Mouse (Mus musculus): Measurements from ENCODE around the gene Ajap1. TPM values are rescaled to one million over a fixed set of nuclear protein-coding genes. Genes with fewer than 3 reads are reported as not detected.

Ajap1 gene
- polyA plus RNA-seq, 1 experiment from 2014 or later = 0.10 TPM

DNA sequence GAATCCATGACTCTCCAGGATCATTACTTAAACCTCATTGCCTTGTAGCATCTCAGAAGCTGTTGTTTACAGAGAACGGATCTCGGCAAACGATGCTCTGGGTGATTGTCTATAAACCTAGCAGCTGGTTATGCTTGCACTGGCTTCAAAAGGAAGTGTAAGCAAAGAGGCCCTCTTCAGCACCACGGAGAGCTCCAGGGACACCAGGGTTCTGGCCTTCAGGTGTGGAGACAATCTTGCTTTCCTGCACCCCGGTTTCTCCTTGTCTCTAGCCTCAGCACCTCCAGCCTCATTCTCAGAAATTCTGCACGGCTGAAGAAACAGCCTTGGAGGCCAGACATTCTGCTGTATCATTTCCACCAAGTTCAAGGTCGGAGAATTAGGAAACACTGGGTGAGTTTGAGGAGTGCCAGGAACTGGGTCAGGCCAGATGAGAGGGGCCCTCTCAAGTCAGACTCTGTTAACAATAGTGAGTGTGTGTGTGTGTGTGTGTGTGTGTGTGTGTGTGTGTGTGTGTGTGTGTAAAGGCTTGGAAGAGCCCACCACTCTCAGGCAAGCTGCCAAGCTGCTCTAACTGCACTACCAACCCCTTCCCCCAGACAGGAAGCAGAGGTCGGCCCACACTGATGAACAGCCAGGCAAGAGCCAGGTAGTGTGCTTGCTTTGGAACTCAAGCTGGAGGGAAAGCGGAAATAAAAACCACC is 124.9 kb downstream of the Ajap1 start:
- Histone ChIP-seq H3K27ac (ENCODE audit: poor library complexity, severe bottlenecking) (no peak overlapping the region), H3K27me3 (replicated peaks) (peaks cover 11% of the 10 kb centered on the region; the same call in 1 of the 2 replicates), H3K36me3 (no peaks in the 10 kb centered on the region), H3K4me1 (replicated peaks) (no peaks in the 10 kb centered on the region), H3K9ac (no peak overlapping the region), H3K4me3 (no peak overlapping the region), H3K9me3 (replicated peaks) (no peaks in the 10 kb centered on the region), H3K4me2 (no peak overlapping the region)
- 43% methylated on average over 9 of the region's 9 CpGs for WGBS
- peak; percentile 55; the same call in 1 of the 2 replicates for ATAC-seq (ENCODE audit: insufficient number of reproducible peaks, low FRiP score)

DNA sequence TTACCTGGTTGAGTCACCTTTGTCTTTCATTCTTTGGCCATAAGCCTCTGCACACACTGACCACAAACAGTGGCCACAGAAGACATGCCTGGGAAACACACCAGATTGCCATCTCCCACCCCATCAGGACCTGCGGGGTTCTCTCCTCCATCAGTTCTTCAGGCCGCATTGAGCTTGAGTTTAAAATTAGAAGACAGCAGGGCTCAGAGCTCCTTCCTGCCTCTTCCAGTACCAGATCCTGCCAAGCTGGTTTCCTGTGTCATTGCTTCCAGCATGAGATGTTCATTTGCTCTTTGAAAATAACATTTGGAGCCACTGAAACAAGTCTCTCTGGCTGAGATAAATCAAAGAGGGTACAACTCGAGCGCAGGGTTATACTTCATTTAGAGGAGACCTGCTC is 126.4 kb downstream of the Ajap1 start:
- 82% methylated on average over 4 of the region's 4 CpGs for WGBS
- no peak overlapping the region for H3K27ac ChIP-seq (ENCODE audit: poor library complexity, severe bottlenecking)
- no peak for ATAC-seq (ENCODE audit: insufficient number of reproducible peaks, low FRiP score)
- no peaks in the 10 kb centered on the region for H3K4me1 ChIP-seq (replicated peaks)
- no peaks in the 10 kb centered on the region for H3K36me3 ChIP-seq
- H3K9ac ChIP-seq = no peak overlapping the region
- peaks cover 1% of the 10 kb centered on the region; the same call in 1 of the 2 replicates for H3K27me3 ChIP-seq (replicated peaks)
- no peak overlapping the region for H3K4me2 ChIP-seq
- no peak overlapping the region for H3K4me3 ChIP-seq
- no peaks in the 10 kb centered on the region for H3K9me3 ChIP-seq (replicated peaks)

GRCm38 (mm10) chr4:153344999-153345398 is 137.6 kb downstream of the Ajap1 start:
- 93% methylated on average over 3 of the region's 3 CpGs for WGBS

DNA sequence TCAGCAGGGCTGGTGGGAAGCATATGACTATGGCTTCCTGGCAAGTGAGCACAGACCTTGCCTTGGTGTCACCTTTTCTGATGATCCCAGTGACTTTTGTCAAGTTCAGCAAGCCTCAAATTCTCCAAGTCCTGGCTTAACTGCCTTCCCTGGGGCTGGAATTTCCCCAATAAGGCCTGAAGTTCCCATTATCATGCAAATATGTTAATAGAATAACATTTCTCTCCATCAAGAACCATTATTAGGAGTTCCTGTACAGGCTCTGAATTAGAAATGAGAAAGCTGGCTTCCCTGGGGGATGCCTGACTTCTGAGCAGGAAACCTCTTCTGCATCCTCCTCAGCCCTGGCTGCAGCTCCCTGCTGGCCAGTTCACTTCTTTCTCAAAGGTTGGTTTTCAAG is 141.7 kb downstream of the Ajap1 start:
- no peak for ATAC-seq (ENCODE audit: insufficient number of reproducible peaks, low FRiP score)
- Histone ChIP-seq H3K27ac (ENCODE audit: poor library complexity, severe bottlenecking) (no peak overlapping the region), H3K4me3 (no peak overlapping the region), H3K4me1 (replicated peaks) (no peaks in the 10 kb centered on the region), H3K4me2 (no peak overlapping the region), H3K27me3 (replicated peaks) (no peaks in the 10 kb centered on the region), H3K9ac (no peak overlapping the region), H3K9me3 (replicated peaks) (peaks cover 4% of the 10 kb centered on the region; the same call in 1 of the 2 replicates), H3K36me3 (no peaks in the 10 kb centered on the region)

More at GRCm38 (mm10) chr4:153344999-153345398, 137.6 kb downstream of the Ajap1 start:
- Histone ChIP-seq H3K4me2 (no peak overlapping the region), H3K9ac (no peak overlapping the region), H3K27me3 (replicated peaks) (no peaks in the 10 kb centered on the region), H3K27ac (ENCODE audit: poor library complexity, severe bottlenecking) (no peak overlapping the region), H3K4me3 (no peak overlapping the region), H3K9me3 (replicated peaks) (peaks cover 9% of the 10 kb centered on the region; the same call in 1 of the 2 replicates), H3K4me1 (replicated peaks) (no peaks in the 10 kb centered on the region), H3K36me3 (no peaks in the 10 kb centered on the region)
- ATAC-seq (ENCODE audit: insufficient number of reproducible peaks, low FRiP score) = no peak

DNA sequence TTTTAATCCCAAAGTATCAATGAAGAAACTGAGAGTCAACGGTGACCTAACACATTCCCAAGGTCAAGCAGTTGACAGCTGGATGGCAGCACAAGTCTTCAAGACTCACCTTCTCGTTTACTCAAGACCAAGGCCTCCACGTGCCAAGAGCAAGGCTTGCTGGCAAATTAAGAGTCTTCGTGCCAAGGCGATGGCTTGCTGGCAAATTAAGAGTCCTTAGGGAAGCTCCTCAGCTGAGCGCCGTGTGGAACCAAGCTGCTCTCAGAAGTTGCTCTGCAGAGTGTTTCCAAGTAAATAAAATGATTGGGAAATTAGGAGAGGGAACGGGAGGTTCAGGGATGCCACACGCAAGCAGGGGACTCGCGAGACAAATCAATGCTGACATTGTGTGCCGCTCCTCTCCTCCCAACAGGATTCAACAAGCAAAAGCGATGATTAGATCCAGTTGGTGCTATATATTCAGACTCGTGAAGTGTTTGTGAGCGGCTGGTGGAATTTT is 147.3 kb downstream of the Ajap1 start:
- ATAC-seq (ENCODE audit: insufficient number of reproducible peaks, low FRiP score) = no peak
- Histone ChIP-seq H3K4me3 (no peak overlapping the region), H3K4me2 (no peak overlapping the region), H3K27me3 (replicated peaks) (no peaks in the 10 kb centered on the region), H3K9me3 (replicated peaks) (no peaks in the 10 kb centered on the region), H3K4me1 (replicated peaks) (no peaks in the 10 kb centered on the region), H3K27ac (ENCODE audit: poor library complexity, severe bottlenecking) (no peak overlapping the region), H3K9ac (no peak overlapping the region), H3K36me3 (no peaks in the 10 kb centered on the region)
- 81% methylated on average over 15 of the region's 15 CpGs for WGBS

GRCm38 (mm10) chr4:153327809-153328208 is 154.8 kb downstream of the Ajap1 start:
- H3K4me1 ChIP-seq (replicated peaks) = peaks cover 8% of the 10 kb centered on the region; the same call in 1 of the 2 replicates
- no peaks in the 10 kb centered on the region for H3K9me3 ChIP-seq (replicated peaks)
- H3K4me3 ChIP-seq = no peak overlapping the region
- no peaks in the 10 kb centered on the region for H3K36me3 ChIP-seq
- H3K27me3 ChIP-seq (replicated peaks) = 0 out of 2 replicates have a peak, but pooled peaks cover 4% of the 10 kb centered on the region
- no peak overlapping the region for H3K27ac ChIP-seq (ENCODE audit: poor library complexity, severe bottlenecking)
- H3K9ac ChIP-seq = no peak overlapping the region
- WGBS = 71% methylated on average over 10 of the region's 10 CpGs
- ATAC-seq (ENCODE audit: insufficient number of reproducible peaks, low FRiP score) = no peak
- H3K4me2 ChIP-seq = no peak overlapping the region
